Mouse (Mus musculus) myocyte (in vitro differentiated cells): ENCODE results near the gene Ireb2.

ENCODE experiments used
- E2F4 ChIP-seq: IDR thresholded peaks from one replicate; pipeline ENCODE4 v1.6.1; 2011; ENCODE audit warnings: mild to moderate bottlenecking, control low read depth, moderate library complexity; ENCODE audit not compliant: insufficient read depth
- MAX ChIP-seq: IDR thresholded peaks from one replicate; pipeline ENCODE4 v1.6.1; 2011; ENCODE audit warnings: low read depth, mild to moderate bottlenecking, control low read depth
- MYOD1 ChIP-seq, 3 experiments: IDR thresholded peaks; one replicate each; pipeline ENCODE4 v1.6.1; 2011; ENCODE audit warnings: control low read depth in 2 of 3, low read depth in 2 of 3, mild to moderate bottlenecking in 2 of 3, moderate library complexity in 1 of 3; ENCODE audit not compliant: insufficient read length in 2 of 3, control insufficient read depth in 1 of 3
- POLR2A ChIP-seq: IDR thresholded peaks from one replicate; pipeline ENCODE4 v1.6.1; 2011; ENCODE audit warnings: low read depth, mild to moderate bottlenecking, control low read depth, moderate library complexity; ENCODE audit not compliant: insufficient read length
- POLR2AphosphoS2 ChIP-seq: IDR thresholded peaks from one replicate; pipeline ENCODE4 v1.6.1; 2011; ENCODE audit warnings: low read depth, control low read depth; ENCODE audit not compliant: insufficient read length
- REST ChIP-seq: IDR thresholded peaks from one replicate; pipeline ENCODE4 v1.6.1; 2011; ENCODE audit warnings: mild to moderate bottlenecking, control low read depth, moderate library complexity; ENCODE audit not compliant: insufficient read depth, insufficient read length
- TCF12 ChIP-seq: IDR thresholded peaks from one replicate; pipeline ENCODE4 v1.6.1; 2011; ENCODE audit warnings: mild to moderate bottlenecking, control low read depth; ENCODE audit not compliant: poor library complexity, insufficient read depth, severe bottlenecking
- USF1 ChIP-seq: IDR thresholded peaks from one replicate; pipeline ENCODE4 v1.6.1; 2011; ENCODE audit warnings: low read depth, mild to moderate bottlenecking, control low read depth, moderate library complexity

DNA sequence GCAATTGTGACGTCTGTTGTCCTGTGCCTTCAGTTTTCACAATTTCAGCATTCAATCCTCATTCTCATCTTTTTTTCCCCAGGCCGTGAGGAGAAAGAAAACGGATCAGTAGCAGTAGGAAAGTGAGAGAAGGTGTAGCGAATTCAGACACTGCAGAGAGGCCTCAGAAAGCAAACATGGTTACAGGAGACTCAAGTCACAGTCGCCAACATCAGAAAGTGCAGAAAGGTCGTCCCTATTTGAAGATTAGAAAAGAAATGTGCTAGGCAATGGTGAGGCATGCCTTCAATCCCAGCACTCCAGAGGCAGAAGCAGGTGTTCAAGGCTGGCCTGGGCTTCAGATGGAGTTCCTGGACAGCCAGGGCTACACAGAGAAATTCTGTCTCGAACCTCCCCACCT, 52.0 kb downstream of the Ireb2 start:
- TF ChIP-seq POLR2A (no peak), USF1 (no peak), TCF12 (no peak), MYOD1 (IDR thresholded peaks at IDR 0.05; ENCODE audit: control insufficient read depth in 1 of 3, insufficient read length in 2 of 3, low read depth in 2 of 3) (no peak), MAX (no peak), REST (no peak), POLR2AphosphoS2 (no peak), E2F4 (no peak)
